Mouse (Mus musculus) liver, postnatal 0 days (tissue): Measurements from ENCODE around the gene Cir1. TPM values are rescaled to one million over a fixed set of nuclear protein-coding genes. Genes with fewer than 3 reads are reported as not detected.

Experiments used
- ATAC-seq: fragments of 200-750 bp; cut with Nextera tagmentation; 2 replicates; pipeline ENCODE4 v1.8.0; 2017; ENCODE audit warnings: mild to moderate bottlenecking, moderate library complexity
- DNase-seq: peaks from one replicate; pipeline ENCODE4 v3.0.0-alpha.2; 2016
- H3K27ac ChIP-seq: fragments of 300-500 bp; sonication (generic); 2 replicates; pipeline ENCODE4 v1.5.1; 2014; ENCODE audit warnings: antibody characterized with exemption, moderate library complexity, mild to moderate bottlenecking, low read depth
- H3K27me3 ChIP-seq: fragments of 300-500 bp; sonication (generic); 2 replicates; pipeline ENCODE4 v1.6.1; 2014; ENCODE audit warnings: low read length, control low read depth, mixed read lengths; ENCODE audit not compliant: insufficient read depth
- H3K36me3 ChIP-seq: fragments of 300-500 bp; sonication (generic); replicated peaks from 2 replicates; pipeline ENCODE4 v1.6.1; 2014; ENCODE audit warnings: mild to moderate bottlenecking, control low read depth, low read length, moderate library complexity, mixed read lengths; ENCODE audit not compliant: insufficient read depth
- H3K4me1 ChIP-seq: fragments of 300-500 bp; sonication (generic); 2 replicates; pipeline ENCODE4 v1.6.1; 2014; ENCODE audit warnings: antibody characterized with exemption, mild to moderate bottlenecking, control low read depth; ENCODE audit not compliant: insufficient read depth
- H3K4me2 ChIP-seq: fragments of 300-500 bp; sonication (generic); 2 replicates; pipeline ENCODE4 v1.6.1; 2014; ENCODE audit warnings: low read depth, mild to moderate bottlenecking, low read length, moderate library complexity, mixed read lengths
- H3K4me3 ChIP-seq: fragments of 300-500 bp; sonication (generic); 2 replicates; pipeline ENCODE4 v1.5.1; 2014; ENCODE audit warnings: low read depth, low read length
- H3K9ac ChIP-seq: fragments of 300-500 bp; sonication (generic); replicated peaks from 2 replicates; pipeline ENCODE4 v1.6.1; 2014; ENCODE audit warnings: mild to moderate bottlenecking, moderate library complexity
- H3K9me3 ChIP-seq: fragments of 300-500 bp; sonication (generic); 2 replicates; pipeline ENCODE4 v1.6.1; 2016; ENCODE audit warnings: mild to moderate bottlenecking, control low read depth, low read length, mixed read lengths
- CTCF ChIP-seq: sonication (generic); IDR thresholded peaks from 2 replicates; pipeline ENCODE4 v1.5.1; 2016; ENCODE audit warnings: antibody characterized with exemption, low read depth
- EP300 ChIP-seq: IDR thresholded peaks from 2 replicates; pipeline ENCODE4 v1.6.1; 2016; ENCODE audit warnings: antibody characterized with exemption, low read depth, mild to moderate bottlenecking
- WGBS: fragments of 180-500 bp; shearing (Covaris S2); extraction: QIAGEN DNeasy Blood & Tissue Kit; methylation state at CpG from one replicate; pipeline ENCODE4 v1.1.7; 2014; ENCODE audit not compliant: insufficient replicate concordance; 5-methylcytosine and 5-hydroxymethylcytosine counted together
- polyA plus RNA-seq: library from polyadenylated mRNA; unstranded; fragments of >200 nt; fragmentation: Nextera tagmentation; extraction: Ambion mirVana; gene quantifications from 2 replicates; pipeline ENCODE4 v1.2.1, GENCODE M21; 2015

Cir1 gene
- polyA plus RNA-seq, 1 experiment from 2014 or later: 18.4 TPM

DNA sequence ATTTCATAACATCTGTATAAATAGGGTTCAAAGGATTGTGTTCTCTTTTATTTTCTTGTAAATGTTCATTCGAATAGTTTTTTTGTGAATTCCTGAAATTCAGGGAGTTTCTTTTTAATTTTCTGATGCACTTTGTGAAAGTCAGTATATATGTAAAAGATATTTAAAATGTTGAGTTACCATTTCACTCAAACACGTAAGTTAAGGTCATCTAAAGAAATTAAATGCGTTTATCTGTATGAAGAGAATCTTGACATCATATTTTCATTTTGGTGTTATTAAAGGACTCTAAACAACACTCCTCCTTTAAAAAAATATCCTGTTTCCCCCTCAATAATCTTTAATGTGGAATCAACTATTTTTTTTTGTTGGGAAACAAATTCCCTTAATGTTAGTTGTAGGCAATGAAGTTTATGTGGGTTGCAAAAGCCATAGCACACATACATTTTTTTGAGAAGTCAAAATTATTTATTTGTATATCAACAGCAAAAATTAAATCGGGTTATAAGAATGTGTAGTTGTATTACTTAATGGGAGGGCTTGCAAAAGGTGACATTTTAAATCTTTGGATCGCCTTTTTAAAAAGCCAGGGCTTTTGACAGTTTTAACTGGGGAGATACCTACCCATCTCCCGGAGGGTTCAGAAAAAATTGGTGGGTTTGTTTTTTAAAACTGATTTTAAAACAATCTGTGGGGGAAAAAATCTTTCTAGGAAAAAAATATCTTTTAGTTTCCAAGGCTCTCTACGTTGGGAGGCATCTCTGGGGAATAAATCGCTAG, 37.0 kb downstream of the Cir1 start:
- 12% methylated on average over 8 of the region's 8 CpGs for WGBS
- peaks cover 95% of the 10 kb centered on the region for H3K27me3 ChIP-seq
- H3K4me2 ChIP-seq: no peak overlapping the region
- no peak for ATAC-seq
- H3K4me1 ChIP-seq: peaks cover 41% of the 10 kb centered on the region
- TF ChIP-seq CTCF (no peak), EP300 (no peak)
- H3K9me3 ChIP-seq: no peaks in the 10 kb centered on the region
- no peak overlapping the region for H3K9ac ChIP-seq
- H3K27ac ChIP-seq: no peak overlapping the region
- DNase-seq: no peak
- no peak overlapping the region for H3K4me3 ChIP-seq
- no peaks in the 10 kb centered on the region for H3K36me3 ChIP-seq

DNA sequence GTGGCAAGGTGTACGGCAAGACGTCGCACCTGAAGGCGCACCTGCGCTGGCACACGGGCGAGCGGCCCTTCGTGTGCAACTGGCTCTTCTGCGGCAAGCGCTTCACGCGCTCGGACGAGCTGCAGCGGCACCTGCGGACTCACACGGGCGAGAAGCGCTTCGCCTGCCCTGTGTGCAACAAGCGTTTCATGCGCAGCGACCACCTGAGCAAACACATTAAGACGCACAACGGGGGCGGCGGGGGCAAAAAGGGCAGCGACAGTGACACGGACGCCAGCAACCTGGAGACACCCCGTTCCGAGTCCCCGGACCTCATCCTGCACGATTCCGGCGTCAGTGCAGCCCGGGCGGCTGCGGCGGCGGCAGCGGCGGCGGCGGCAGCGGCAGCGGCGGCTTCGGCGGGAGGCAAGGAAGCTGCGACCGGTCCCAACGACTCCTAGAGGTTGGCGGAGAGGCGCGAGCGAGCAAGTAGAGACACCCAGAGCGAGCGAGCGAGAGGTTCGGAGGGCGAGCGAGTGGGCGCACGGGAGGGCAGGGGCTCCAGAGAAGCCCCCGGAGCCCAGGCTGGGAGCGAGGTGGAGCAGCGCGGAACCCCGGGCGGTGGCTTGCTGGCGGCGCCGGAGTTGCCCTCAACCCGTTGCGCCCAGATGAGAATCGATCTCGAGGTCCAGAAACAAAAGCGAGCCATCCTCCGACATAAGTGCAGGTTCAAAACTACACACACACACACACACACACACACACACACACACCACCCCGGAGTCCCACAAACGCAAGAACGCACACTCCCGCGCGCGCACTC, 38.2 kb downstream of the Cir1 start:
- WGBS: under 1% methylated on average over 84 of the region's 88 CpGs
- DNase-seq (peak; percentile 58), ATAC-seq (no peak)
- Histone ChIP-seq H3K4me1 (peaks cover 41% of the 10 kb centered on the region), H3K4me2 (peak overlapping the region; percentile 68), H3K36me3 (no peaks in the 10 kb centered on the region), H3K4me3 (peak overlapping the region; percentile 43), H3K27me3 (peaks cover 95% of the 10 kb centered on the region), H3K27ac (no peak overlapping the region), H3K9ac (no peak overlapping the region), H3K9me3 (no peaks in the 10 kb centered on the region)
- no peak for TF ChIP-seq EP300
- TF ChIP-seq CTCF: no peak

DNA sequence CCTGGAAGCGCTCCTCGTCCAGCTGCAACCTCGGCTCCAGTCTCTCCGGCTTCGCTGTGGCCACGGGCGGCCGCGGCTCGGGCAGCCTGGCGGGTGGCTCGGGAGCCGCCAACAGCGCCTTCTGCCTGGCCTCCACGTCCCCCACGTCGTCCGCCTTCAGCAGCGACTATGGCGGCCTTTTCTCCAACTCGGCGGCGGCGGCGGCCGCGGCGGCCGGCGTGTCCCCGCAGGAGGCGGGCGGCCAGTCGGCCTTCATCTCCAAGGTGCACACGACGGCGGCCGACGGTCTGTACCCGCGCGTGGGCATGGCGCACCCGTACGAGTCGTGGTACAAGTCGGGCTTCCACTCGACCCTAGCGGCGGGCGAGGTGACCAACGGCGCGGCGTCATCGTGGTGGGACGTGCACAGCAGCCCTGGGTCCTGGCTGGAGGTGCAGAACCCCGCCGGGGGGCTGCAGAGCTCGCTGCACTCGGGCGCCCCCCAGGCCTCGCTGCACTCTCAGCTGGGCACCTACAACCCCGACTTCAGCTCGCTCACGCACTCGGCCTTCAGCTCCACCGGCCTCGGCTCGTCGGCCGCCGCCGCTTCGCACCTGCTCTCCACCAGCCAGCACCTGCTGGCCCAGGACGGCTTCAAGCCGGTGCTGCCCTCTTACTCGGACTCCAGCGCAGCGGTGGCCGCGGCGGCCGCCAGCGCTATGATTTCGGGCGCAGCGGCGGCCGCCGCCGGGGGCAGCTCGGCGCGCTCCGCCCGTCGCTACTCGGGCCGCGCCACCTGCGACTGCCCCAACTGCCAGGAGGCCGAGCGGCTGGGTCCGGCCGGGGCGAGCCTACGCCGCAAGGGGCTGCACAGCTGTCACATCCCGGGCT, 39.0 kb downstream of the Cir1 start:
- no peaks in the 10 kb centered on the region for H3K9me3 ChIP-seq
- H3K36me3 ChIP-seq: no peaks in the 10 kb centered on the region
- WGBS: 1% methylated on average over 100 of the region's 110 CpGs
- peak overlapping the region; percentile 43 for H3K4me3 ChIP-seq
- H3K9ac ChIP-seq: no peak overlapping the region
- ATAC-seq (peak; percentile 33), DNase-seq (peak; percentile 31)
- no peak overlapping the region for H3K27ac ChIP-seq
- TF ChIP-seq EP300 (no peak), CTCF (no peak)
- peak overlapping the region; percentile 68 for H3K4me2 ChIP-seq
- peaks cover 34% of the 10 kb centered on the region for H3K4me1 ChIP-seq
- H3K27me3 ChIP-seq: peaks cover 95% of the 10 kb centered on the region

DNA sequence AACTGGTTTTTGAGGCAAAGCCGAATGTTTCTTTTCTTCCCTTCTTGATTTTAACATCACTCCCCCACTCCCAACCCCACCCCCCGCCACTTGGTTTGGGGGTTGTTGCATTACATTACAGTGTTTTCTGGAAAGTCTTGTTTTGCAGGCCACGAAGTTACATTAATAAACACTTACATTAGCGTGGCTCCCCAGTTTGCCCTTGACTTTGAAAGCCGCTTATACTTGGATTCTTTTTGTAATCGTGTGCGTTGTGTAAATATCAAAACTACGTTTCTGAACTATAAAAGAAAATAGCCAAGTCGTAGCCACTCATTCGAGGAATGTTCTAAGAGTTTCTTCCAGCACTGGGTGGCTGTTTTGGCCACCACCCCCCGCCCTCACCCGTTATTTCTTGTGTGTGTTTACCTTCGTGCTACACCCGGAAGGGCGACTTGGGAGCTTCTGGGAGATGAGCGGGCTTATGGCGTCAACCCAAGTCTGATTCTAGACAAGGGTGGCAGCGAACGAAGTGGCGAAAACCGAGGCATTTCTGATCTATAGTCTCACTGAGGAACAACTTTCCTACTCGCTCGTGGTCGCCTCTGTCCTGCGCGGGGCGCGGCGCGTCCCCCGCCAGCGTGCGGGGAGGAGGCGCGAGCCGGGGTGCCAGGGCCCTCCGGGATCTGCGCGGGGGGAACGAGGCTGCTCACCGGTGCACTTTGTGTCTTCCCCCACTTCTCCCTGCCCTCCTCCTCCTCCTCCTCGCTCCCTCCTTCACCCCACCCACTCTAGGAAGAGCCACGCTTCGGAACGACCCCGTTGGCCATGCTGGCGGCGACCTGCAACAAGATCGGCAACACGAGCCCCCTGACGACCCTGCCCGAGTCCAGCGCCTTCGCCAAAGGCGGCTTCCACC, 39.9 kb downstream of the Cir1 start:
- TF ChIP-seq EP300: no peak
- TF ChIP-seq CTCF: no peak
- no peaks in the 10 kb centered on the region for H3K36me3 ChIP-seq
- peak overlapping the region; percentile 43 for H3K4me3 ChIP-seq
- ATAC-seq: no peak
- no peaks in the 10 kb centered on the region for H3K9me3 ChIP-seq
- no peak overlapping the region for H3K27ac ChIP-seq
- 2% methylated on average over 46 of the region's 55 CpGs for WGBS
- H3K27me3 ChIP-seq: peaks cover 95% of the 10 kb centered on the region
- H3K4me1 ChIP-seq: peaks cover 34% of the 10 kb centered on the region
- H3K9ac ChIP-seq: no peak overlapping the region
- no peak for DNase-seq
- H3K4me2 ChIP-seq: peak overlapping the region; percentile 68

DNA sequence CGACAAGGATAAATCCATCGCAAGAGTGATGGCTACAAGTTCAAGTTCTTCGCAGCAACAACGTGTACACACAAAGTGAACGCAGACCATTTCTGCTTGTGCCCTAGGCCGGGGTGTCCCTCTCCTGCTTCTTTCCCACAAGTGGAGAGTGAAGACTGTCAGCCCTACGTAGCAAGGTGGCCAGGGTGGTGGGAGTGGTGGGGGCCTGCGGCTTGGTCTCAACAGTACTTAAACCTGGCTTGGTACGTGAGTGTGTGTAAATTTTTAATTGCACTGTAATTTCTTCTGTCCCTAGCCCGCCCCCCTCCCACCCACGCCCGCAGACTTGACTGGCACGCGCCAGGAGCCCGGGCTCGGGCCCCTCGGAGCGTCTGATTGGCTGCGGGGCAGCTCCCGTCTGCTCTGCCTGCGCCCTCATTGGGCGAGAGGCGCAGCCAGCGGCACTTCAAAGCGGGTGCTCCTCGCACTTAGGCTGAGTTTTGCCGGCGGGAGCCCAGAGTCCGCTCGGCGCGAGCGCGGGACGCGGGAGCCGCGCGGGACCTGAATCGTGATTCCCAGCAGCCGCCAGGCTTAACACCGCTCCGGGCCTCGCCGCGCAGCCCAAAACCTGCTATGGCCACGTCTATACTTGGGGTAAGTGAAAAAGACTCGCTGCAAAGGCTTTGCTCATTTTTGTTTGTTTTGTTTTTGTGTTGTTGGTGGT, 40.9 kb downstream of the Cir1 start, which contains the start of gene Sp9:
Gene Sp9, plus strand, starts transcription at position 467 of the 703 bp plus-strand sequence.
- 2% methylated on average over 48 of the region's 48 CpGs for WGBS
- H3K27ac ChIP-seq: no peak within 1 kb of the TSS
- H3K4me1 ChIP-seq: peaks cover 29% of the 10 kb centered on the region
- DNase-seq: peak; percentile 51
- peak within 1 kb of the TSS; percentile 43 for H3K4me3 ChIP-seq
- TF ChIP-seq CTCF (no peak), EP300 (no peak)
- H3K27me3 ChIP-seq: peaks cover 94% of the 10 kb centered on the region
- no peaks in the 10 kb centered on the region for H3K9me3 ChIP-seq
- no peak within 1 kb of the TSS for H3K9ac ChIP-seq
- H3K36me3 ChIP-seq: no peaks in the 10 kb centered on the region
- H3K4me2 ChIP-seq: peak within 1 kb of the TSS; percentile 68
- peak; percentile 51; the same call in 1 of the 2 replicates for ATAC-seq
